Mouse (Mus musculus) midbrain, embryonic 12.5 days (tissue): ENCODE results near the gene Tlx2. TPM values are rescaled to one million over a fixed set of nuclear protein-coding genes. Genes with fewer than 3 reads are reported as not detected.

ENCODE experiments used
- ATAC-seq: fragments of 200-750 bp; cut with Nextera tagmentation; 2 replicates; pipeline ENCODE4 v1.8.0; 2017; ENCODE audit warnings: low read depth, moderate TSS enrichment, moderate library complexity; ENCODE audit not compliant: low FRiP score
- H3K27ac ChIP-seq: fragments of 300-500 bp; sonication (generic); replicated peaks from 2 replicates; pipeline ENCODE4 v1.5.1; 2016; ENCODE audit warnings: mild to moderate bottlenecking
- H3K27me3 ChIP-seq: fragments of 300-500 bp; sonication (generic); 2 replicates; pipeline ENCODE4 v1.6.1; 2016; ENCODE audit warnings: mild to moderate bottlenecking
- H3K36me3 ChIP-seq: fragments of 300-500 bp; sonication (generic); 2 replicates; pipeline ENCODE4 v1.6.1; 2016
- H3K4me1 ChIP-seq: fragments of 300-500 bp; sonication (generic); 2 replicates; pipeline ENCODE4 v1.6.1; 2016
- H3K4me2 ChIP-seq: fragments of 300-500 bp; sonication (generic); replicated peaks from 2 replicates; pipeline ENCODE4 v1.6.1; 2016; ENCODE audit warnings: mild to moderate bottlenecking, moderate library complexity
- H3K4me3 ChIP-seq: fragments of 300-500 bp; sonication (generic); 2 replicates; pipeline ENCODE4 v1.5.1; 2016; ENCODE audit warnings: mild to moderate bottlenecking
- H3K9ac ChIP-seq: fragments of 300-500 bp; sonication (generic); replicated peaks from 2 replicates; pipeline ENCODE4 v1.6.1; 2016; ENCODE audit warnings: mild to moderate bottlenecking, moderate library complexity
- H3K9me3 ChIP-seq: fragments of 300-500 bp; sonication (generic); 2 replicates; pipeline ENCODE4 v1.6.1; 2016; ENCODE audit warnings: mild to moderate bottlenecking
- WGBS: fragments of 180-500 bp; shearing (Covaris S2); methylation state at CpG from one replicate; pipeline ENCODE4 v1.1.7; 2016; 5-methylcytosine and 5-hydroxymethylcytosine counted together
- polyA plus RNA-seq: library from polyadenylated mRNA; unstranded; fragments of >200 nt; fragmentation: Nextera tagmentation; extraction: Ambion mirVana; gene quantifications from 2 replicates; pipeline ENCODE4 v1.2.1, GENCODE M21; 2016

Tlx2 gene
- polyA plus RNA-seq, 1 experiment from 2014 or later = not detected

GRCm38 (mm10) chr6:83069488-83070246 is 426 bp downstream of the Tlx2 start:
- ATAC-seq = no peak
- H3K4me2 ChIP-seq = peak overlapping the region; percentile 25; the same call in 1 of the 2 replicates
- peaks cover 23% of the 10 kb centered on the region for H3K4me1 ChIP-seq
- 1% methylated on average over 66 of the region's 69 CpGs for WGBS
- H3K27me3 ChIP-seq = peaks cover 100% of the 10 kb centered on the region
- H3K4me3 ChIP-seq = peak overlapping the region; percentile 24
- H3K36me3 ChIP-seq = no peaks in the 10 kb centered on the region
- no peaks in the 10 kb centered on the region for H3K9me3 ChIP-seq
- H3K27ac ChIP-seq = no peak overlapping the region
- H3K9ac ChIP-seq = no peak overlapping the region

GRCm38 (mm10) chr6:83068706-83069487 is 1.2 kb downstream of the Tlx2 start:
- Histone ChIP-seq H3K9me3 (no peaks in the 10 kb centered on the region), H3K4me1 (peaks cover 23% of the 10 kb centered on the region), H3K27ac (no peak overlapping the region), H3K27me3 (peaks cover 100% of the 10 kb centered on the region), H3K36me3 (no peaks in the 10 kb centered on the region), H3K4me2 (peak overlapping the region; percentile 25), H3K4me3 (peak overlapping the region; percentile 22), H3K9ac (no peak overlapping the region)
- WGBS = under 1% methylated on average over 80 of the region's 81 CpGs
- ATAC-seq = no peak

- Histone ChIP-seq H3K4me1 (peaks cover 23% of the 10 kb centered on the region), H3K9me3 (no peaks in the 10 kb centered on the region), H3K4me2 (no peak overlapping the region), H3K9ac (no peak overlapping the region), H3K36me3 (no peaks in the 10 kb centered on the region), H3K27me3 (peaks cover 100% of the 10 kb centered on the region), H3K4me3 (no peak overlapping the region), H3K27ac (no peak overlapping the region)
- under 1% methylated on average over 8 of the region's 8 CpGs for WGBS
- no peak for ATAC-seq
Measured at GRCm38 (mm10) chr6:83068221-83068620, 1.9 kb downstream of the Tlx2 start.

GRCm38 (mm10) chr6:83066441-83066840 is 3.7 kb downstream of the Tlx2 start:
- 19% methylated on average over 6 of the region's 6 CpGs for WGBS
- no peaks in the 10 kb centered on the region for H3K36me3 ChIP-seq

GRCm38 (mm10) chr6:83065995-83066394 is 4.1 kb downstream of the Tlx2 start:
- Histone ChIP-seq H3K4me2 (no peak overlapping the region), H3K9me3 (no peaks in the 10 kb centered on the region), H3K27ac (no peak overlapping the region), H3K4me1 (peaks cover 16% of the 10 kb centered on the region), H3K27me3 (peaks cover 100% of the 10 kb centered on the region), H3K4me3 (no peak overlapping the region), H3K9ac (no peak overlapping the region), H3K36me3 (no peaks in the 10 kb centered on the region)
- WGBS = 36% methylated on average over 8 of the region's 8 CpGs
- no peak for ATAC-seq

More at GRCm38 (mm10) chr6:83066441-83066840, 3.7 kb downstream of the Tlx2 start:
- H3K4me1 ChIP-seq = peaks cover 20% of the 10 kb centered on the region
- no peak overlapping the region for H3K4me2 ChIP-seq
- H3K27me3 ChIP-seq = peaks cover 100% of the 10 kb centered on the region
- no peak for ATAC-seq
- H3K4me3 ChIP-seq = no peak overlapping the region
- H3K9me3 ChIP-seq = no peaks in the 10 kb centered on the region
- no peak overlapping the region for H3K9ac ChIP-seq
- H3K27ac ChIP-seq = no peak overlapping the region

GRCm38 (mm10) chr6:83058725-83059124 is 11.4 kb downstream of the Tlx2 start:
- WGBS = 64% methylated on average over 2 of the region's 2 CpGs
- Histone ChIP-seq H3K9me3 (no peaks in the 10 kb centered on the region), H3K27ac (no peak overlapping the region), H3K9ac (0 out of 2 replicates have a peak overlapping the region, but pooled peaks have one; percentile 31), H3K4me3 (no peak overlapping the region), H3K4me1 (peaks cover 11% of the 10 kb centered on the region), H3K4me2 (no peak overlapping the region), H3K36me3 (peaks cover 19% of the 10 kb centered on the region), H3K27me3 (peaks cover 43% of the 10 kb centered on the region)
- no peak for ATAC-seq

GRCm38 (mm10) chr6:83057790-83058189 is 12.3 kb downstream of the Tlx2 start, which contains the start of gene Dqx1:
Dqx1 (plus strand) TSS chr6:83057844.
- Histone ChIP-seq H3K9ac (0 out of 2 replicates have a peak within 1 kb of the TSS, but pooled peaks have one; percentile 31), H3K36me3 (peaks cover 19% of the 10 kb centered on the region), H3K27me3 (peaks cover 34% of the 10 kb centered on the region), H3K27ac (no peak within 1 kb of the TSS), H3K4me2 (no peak within 1 kb of the TSS), H3K4me1 (peaks cover 20% of the 10 kb centered on the region), H3K9me3 (no peaks in the 10 kb centered on the region), H3K4me3 (no peak within 1 kb of the TSS)
- WGBS = 48% methylated on average over 3 of the region's 3 CpGs
- no peak for ATAC-seq

- H3K4me3 ChIP-seq = peak within 1 kb of the TSS; percentile 65
- peaks cover 34% of the 10 kb centered on the region for H3K36me3 ChIP-seq
- H3K9ac ChIP-seq = peak within 1 kb of the TSS; percentile 77
- peak within 1 kb of the TSS; percentile 92 for H3K4me2 ChIP-seq
- ATAC-seq = no peak; the same call in 1 of the 2 replicates
- H3K9me3 ChIP-seq = no peaks in the 10 kb centered on the region
- under 1% methylated on average over 45 of the region's 50 CpGs for WGBS
- H3K4me1 ChIP-seq = peaks cover 26% of the 10 kb centered on the region
- H3K27ac ChIP-seq = peak within 1 kb of the TSS; percentile 83
- H3K27me3 ChIP-seq = peaks cover 5% of the 10 kb centered on the region; the same call in 1 of the 2 replicates
Measured at GRCm38 (mm10) chr6:83054871-83055431, 15.1 kb downstream of the Tlx2 start, which contains the start of gene Htra2. Htra2 (minus strand) TSS chr6:83055273.

- Histone ChIP-seq H3K4me1 (peaks cover 26% of the 10 kb centered on the region), H3K27ac (peak within 1 kb of the TSS; percentile 83), H3K36me3 (peaks cover 34% of the 10 kb centered on the region), H3K9ac (peak within 1 kb of the TSS; percentile 77), H3K4me2 (peak within 1 kb of the TSS; percentile 92), H3K4me3 (peak within 1 kb of the TSS; percentile 65), H3K27me3 (peaks cover 1% of the 10 kb centered on the region; the same call in 1 of the 2 replicates), H3K9me3 (no peaks in the 10 kb centered on the region)
- WGBS = 1% methylated on average over 64 of the region's 64 CpGs
- peak; percentile 98 for ATAC-seq
Measured at GRCm38 (mm10) chr6:83054074-83054851, 15.8 kb downstream of the Tlx2 start, which contains the start of gene Aup1. Aup1 (plus strand) TSS chr6:83054521.

- H3K9me3 ChIP-seq = no peaks in the 10 kb centered on the region
- H3K4me1 ChIP-seq = peaks cover 26% of the 10 kb centered on the region
- H3K9ac ChIP-seq = peak overlapping the region; percentile 77
- WGBS = 3% methylated on average over 26 of the region's 26 CpGs
- no peak for ATAC-seq
- H3K36me3 ChIP-seq = peaks cover 34% of the 10 kb centered on the region
- peak overlapping the region; percentile 92 for H3K4me2 ChIP-seq
- peak overlapping the region; percentile 65 for H3K4me3 ChIP-seq
- peak overlapping the region; percentile 83 for H3K27ac ChIP-seq
- no peaks in the 10 kb centered on the region for H3K27me3 ChIP-seq
Measured at GRCm38 (mm10) chr6:83053136-83053960, 16.7 kb downstream of the Tlx2 start.
